Mouse (Mus musculus) bone marrow, adult 2 months (tissue): ENCODE data around the gene Maneal. TPM values are rescaled to one million over a fixed set of nuclear protein-coding genes. Genes with fewer than 3 reads are reported as not detected.

ENCODE experiments used
- H3K27ac ChIP-seq: fragments of 200-500 bp; 2 replicates; pipeline ENCODE4 v1.5.1; 2012; ENCODE audit warnings: low read depth, mild to moderate bottlenecking, control low read depth, inconsistent platforms, low read length; ENCODE audit not compliant: control insufficient read depth, poor library complexity, insufficient read depth
- H3K4me1 ChIP-seq: fragments of 200-500 bp; 2 replicates; pipeline ENCODE4 v1.6.1; 2011; ENCODE audit warnings: low read length; ENCODE audit not compliant: control insufficient read depth, insufficient read depth
- H3K4me3 ChIP-seq: fragments of 200-500 bp; replicated peaks from 2 replicates; pipeline ENCODE3; 2011; ENCODE audit warnings: mild to moderate bottlenecking, low read depth, low read length, control low read depth; ENCODE audit not compliant: control insufficient read depth
- CTCF ChIP-seq: fragments of 200-500 bp; IDR thresholded peaks from 2 replicates; pipeline ENCODE4 v1.5.1; 2011; ENCODE audit warnings: low read length, control low read depth; ENCODE audit not compliant: control insufficient read depth, insufficient read depth
- POLR2A ChIP-seq: fragments of 200-500 bp; IDR thresholded peaks from 2 replicates; pipeline ENCODE4 v1.6.1; 2011; ENCODE audit warnings: low read depth, mild to moderate bottlenecking, control low read depth, low read length, borderline replicate concordance; ENCODE audit not compliant: control insufficient read depth
- WGBS: fragments of 180-500 bp; shearing (Covaris S2); methylation state at CpG from one replicate; pipeline ENCODE4 v1.1.7; 2018; 5-methylcytosine and 5-hydroxymethylcytosine counted together
- polyA plus RNA-seq: library from polyadenylated mRNA; stranded (reverse); fragments of >200 nt; gene quantifications from 2 replicates; pipeline ENCODE4 v1.2.4, GENCODE M21; 2011; ENCODE audit warnings: low replicate concordance; ENCODE audit not compliant: missing spikeins, insufficient read depth, insufficient read length

The Maneal gene
- not detected in 2 replicates for polyA plus RNA-seq

DNA sequence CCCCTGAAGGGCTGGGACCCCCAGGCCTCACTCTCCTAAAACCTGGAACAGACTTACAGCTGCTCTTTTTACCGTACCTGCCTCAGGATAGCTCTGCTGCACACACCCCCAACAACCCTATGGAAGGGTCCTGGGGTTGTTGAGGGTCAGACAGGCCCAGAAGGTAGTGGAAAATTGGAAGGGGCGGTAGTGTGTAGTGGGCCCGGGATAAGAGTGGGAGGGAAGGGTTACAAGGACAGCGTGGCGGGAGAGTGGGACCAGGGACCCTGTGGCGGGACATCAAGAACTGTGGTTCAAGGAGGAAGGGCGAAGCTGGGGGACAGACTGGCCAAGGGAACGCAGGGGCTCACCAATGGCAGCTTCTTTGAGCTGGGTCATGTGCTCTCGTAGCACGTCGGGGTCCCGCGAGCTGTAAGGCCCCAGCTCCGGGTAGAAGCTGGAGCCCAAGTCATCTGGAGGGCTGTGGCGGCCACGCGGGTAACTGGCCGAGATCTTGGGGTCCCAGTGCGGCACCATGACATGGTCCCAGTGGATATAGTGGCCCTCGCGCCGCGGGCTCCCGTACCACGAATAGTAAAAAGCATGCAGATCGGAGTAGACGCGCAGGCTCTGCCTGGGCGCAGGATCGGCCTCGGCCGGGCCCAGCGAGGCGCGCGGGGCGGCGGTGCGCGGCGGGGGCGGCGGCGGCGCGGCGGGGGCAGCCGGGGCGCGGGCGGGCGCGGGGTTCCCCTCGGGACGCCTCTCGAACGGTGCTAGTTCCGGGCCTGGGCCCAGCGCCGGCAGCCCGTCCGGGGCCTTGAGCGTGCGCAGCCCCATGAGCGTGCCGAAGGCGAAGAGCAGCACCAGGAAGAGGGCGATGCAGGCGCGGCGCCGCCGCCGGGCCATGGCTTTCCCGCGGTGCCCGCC lies at the start of gene Maneal:
Gene Maneal (minus strand): TSS at position 889 of the 906 bp plus-strand sequence.
- no peak within 1 kb of the TSS for H3K27ac ChIP-seq
- H3K4me1 ChIP-seq = no peaks in the 10 kb centered on the region
- TF ChIP-seq POLR2A (no peak), CTCF (no peak)
- no peak within 1 kb of the TSS for H3K4me3 ChIP-seq
- 5% methylated on average over 71 of the region's 77 CpGs for whole genome bisulfite sequencing

DNA sequence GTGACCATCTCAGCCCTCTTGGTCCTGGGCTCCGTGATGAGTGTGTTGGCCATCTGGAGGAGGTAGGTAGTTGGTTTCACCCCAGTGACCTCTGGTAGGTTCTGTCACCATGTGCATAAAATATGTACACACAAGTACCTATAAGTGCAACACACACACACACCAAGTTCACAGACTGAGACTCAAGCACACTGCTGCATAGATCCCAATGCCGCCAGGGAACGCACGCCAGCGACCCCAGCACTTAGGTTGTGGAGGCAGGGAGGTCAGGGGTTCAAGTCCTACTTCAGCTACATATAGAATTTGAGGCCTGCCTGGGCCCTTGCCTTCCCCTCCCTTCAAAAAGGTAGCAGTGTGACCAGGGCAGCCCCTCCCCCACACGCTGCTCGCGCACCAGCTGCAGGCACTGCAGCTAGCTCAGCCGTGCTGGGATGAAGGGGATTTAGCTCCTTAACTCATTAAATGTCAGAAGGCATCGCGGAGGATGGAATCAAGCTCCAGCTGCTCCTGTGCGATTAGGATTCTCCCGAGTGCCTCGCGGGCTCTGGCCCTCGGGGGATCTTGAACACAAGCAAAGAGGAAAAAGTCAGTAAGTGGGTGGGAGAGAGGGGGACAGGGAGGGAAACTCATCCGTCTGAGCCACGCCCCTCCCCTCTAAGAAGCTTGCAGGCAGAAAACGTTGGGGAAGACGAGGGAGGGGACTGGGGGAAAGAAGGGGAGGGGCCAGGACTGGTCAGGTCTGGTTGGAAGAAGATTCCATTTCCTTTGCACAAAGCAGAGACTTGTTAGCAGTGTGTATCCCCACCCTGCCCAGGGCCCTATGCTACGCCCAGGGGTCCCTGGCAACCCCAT lies 44.2 kb upstream of the Maneal start:
- H3K4me3 ChIP-seq = no peak overlapping the region
- H3K4me1 ChIP-seq = no peaks in the 10 kb centered on the region
- no peak overlapping the region for H3K27ac ChIP-seq
- 23% methylated on average over 21 of the region's 21 CpGs for WGBS
- no peak for TF ChIP-seq POLR2A
- no peak for TF ChIP-seq CTCF

DNA sequence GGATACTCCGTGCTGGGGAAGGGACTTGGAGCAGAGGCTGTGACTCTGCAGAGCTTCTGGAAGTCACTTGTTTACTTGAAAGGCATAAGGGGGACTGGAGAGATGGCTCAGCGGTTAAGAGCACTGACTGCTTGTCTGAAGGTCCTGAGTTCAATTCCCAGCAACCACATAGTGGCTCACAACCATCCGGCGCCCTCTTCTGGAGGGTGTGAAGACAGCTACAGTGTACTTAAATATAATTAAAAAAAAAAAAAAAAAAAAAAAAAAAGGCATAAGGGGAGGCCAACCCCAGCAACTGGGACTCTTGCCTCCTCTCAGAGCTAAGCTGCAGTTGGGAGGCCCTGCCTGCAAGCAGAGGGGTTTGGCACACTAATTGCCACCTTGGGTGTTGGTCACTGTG lies 43.4 kb upstream of the Maneal start:
- Histone ChIP-seq H3K27ac (no peak overlapping the region), H3K4me3 (no peak overlapping the region), H3K4me1 (no peaks in the 10 kb centered on the region)
- WGBS = 60% methylated on average over 4 of the region's 4 CpGs
- no peak for TF ChIP-seq CTCF
- TF ChIP-seq POLR2A = no peak

DNA sequence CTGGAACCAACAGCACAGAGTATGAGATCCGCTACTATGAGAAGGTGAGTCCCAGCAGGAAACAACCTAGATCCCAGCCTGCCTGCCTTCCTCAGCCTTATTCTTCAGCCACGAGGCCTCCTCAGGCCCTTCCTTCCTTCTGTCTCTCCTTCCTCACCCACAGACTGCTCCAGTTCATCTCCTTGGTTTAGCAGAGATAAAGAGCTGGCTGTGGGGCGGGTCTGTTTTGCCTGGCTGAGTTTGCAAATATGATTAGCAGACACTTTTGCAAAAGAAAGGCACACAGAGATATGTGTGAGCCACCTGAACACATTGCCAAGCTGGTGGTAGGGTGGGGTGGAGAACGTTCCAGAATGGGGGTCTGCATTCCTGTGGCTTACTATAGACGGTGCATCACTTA lies 37.9 kb upstream of the Maneal start:
- 43% methylated on average over 5 of the region's 5 CpGs for WGBS
- Histone ChIP-seq H3K4me1 (no peaks in the 10 kb centered on the region), H3K27ac (no peak overlapping the region; the same call in 1 of the 2 replicates), H3K4me3 (no peak overlapping the region)
- TF ChIP-seq POLR2A (no peak), CTCF (no peak)

DNA sequence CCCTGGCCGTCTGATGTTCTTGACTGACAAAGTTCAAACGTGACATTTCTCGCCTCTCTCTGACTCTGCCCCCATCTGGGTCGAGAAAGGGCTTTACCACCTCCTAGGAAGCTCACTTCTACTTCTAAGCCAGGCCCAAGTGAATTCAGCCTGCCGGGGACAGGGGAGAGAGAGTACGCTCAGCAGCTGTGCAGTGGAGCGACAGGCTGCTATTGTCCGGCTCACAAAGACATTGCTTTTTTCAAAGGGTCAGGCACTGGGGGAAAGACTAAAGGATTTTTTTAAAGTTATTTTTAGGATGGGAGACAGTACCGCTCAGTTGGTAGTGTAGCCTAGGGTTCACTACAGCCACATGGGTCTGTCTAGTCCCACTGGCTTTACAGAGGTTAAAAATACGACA lies 36.5 kb upstream of the Maneal start:
- TF ChIP-seq POLR2A = no peak
- TF ChIP-seq CTCF = no peak
- Histone ChIP-seq H3K4me3 (no peak overlapping the region), H3K27ac (no peak overlapping the region), H3K4me1 (no peaks in the 10 kb centered on the region)
- WGBS = 65% methylated on average over 10 of the region's 10 CpGs

DNA sequence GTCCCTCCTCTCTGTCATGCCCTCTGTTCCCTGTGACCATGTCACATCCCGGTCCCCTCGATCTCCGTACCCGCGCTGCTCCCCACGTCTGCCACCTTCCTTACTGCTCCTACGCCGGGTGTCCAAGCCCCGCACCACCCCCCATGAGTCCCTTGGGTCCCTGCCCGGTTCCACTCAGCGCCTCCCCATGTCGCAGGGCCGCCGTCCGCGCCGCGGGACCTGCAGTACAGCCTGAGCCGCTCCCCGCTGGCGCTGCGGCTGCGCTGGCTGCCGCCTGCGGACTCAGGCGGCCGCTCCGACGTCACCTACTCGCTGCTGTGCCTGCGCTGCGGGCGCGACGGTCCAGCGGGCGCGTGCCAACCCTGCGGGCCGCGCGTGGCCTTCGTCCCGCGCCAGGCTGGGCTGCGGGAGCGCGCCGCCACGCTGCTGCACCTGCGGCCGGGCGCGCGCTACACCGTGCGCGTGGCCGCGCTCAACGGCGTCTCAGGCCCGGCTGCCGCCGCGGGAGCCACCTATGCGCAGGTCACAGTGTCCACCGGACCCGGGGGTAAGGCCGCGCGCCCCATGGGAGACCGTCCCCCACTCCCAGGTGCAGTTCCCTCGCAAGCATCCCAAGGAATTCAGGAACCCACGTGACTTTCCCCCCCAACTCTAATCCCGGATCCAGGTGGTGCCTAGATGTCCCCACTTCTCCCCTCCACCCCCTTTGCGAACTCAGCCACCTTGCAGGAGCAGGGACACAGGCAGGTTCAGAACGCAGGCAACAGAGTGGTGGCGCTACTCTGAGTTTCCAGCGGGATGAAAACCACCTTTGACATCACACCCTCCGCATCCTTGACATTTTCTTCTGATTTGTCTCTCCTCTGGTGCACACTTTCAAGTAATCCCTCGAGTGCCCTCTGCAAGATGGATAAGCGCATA lies 32.8 kb upstream of the Maneal start:
- 4% methylated on average over 83 of the region's 83 CpGs for WGBS
- Histone ChIP-seq H3K27ac (no peak overlapping the region), H3K4me1 (no peaks in the 10 kb centered on the region), H3K4me3 (no peak overlapping the region)
- TF ChIP-seq POLR2A = no peak
- TF ChIP-seq CTCF = no peak

DNA sequence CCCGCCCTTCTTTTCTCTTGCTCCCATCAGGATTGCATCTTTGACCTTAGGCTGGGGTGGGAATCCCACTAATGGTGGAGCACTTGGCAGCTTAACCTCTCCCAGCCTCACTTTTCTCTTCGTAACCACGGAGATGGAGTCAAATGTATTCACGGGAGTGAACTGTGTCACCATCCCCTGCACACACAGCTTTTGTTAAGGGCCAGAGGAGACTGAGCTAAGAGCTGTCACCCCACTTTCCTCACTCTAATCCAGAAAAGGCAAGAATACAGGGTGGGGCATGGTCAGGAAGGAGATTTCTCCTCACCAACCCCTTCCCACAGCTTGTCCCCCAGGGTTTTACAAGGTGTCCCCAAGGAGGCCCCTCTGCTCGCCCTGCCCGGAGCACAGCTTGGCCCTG lies 31.8 kb upstream of the Maneal start:
- H3K4me3 ChIP-seq = no peak overlapping the region
- 34% methylated on average over 6 of the region's 6 CpGs for WGBS
- TF ChIP-seq POLR2A = no peak
- TF ChIP-seq CTCF = no peak

DNA sequence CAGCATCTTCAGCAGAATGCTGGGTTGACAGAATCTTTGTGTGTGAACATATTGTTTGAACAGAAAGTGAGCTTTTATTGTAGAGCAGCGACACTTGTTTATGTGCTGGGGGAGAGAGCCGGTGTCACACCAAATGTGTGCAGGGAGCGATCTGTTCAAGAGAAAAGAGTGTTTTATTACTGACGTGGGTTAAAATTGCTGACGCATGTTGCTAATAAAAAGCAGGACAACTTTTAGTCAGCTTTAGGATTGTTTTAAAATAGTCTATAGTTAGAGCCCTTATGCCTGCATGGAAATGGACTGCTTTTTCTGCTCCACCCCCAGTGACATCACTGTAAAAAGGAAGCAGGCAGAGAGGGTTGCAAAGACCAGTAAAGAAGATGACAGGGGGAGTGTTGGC lies 28.9 kb upstream of the Maneal start:
- no peak for TF ChIP-seq POLR2A
- TF ChIP-seq CTCF = no peak
- 65% methylated on average over 5 of the region's 5 CpGs for WGBS
- Histone ChIP-seq H3K4me1 (no peaks in the 10 kb centered on the region), H3K4me3 (no peak overlapping the region), H3K27ac (no peak overlapping the region)

More for the DNA sequence above, 31.8 kb upstream of the Maneal start:
- Histone ChIP-seq H3K27ac (no peak overlapping the region), H3K4me1 (no peaks in the 10 kb centered on the region)
